Mouse (Mus musculus): ENCODE results near the gene Zfp804a.

DNA sequence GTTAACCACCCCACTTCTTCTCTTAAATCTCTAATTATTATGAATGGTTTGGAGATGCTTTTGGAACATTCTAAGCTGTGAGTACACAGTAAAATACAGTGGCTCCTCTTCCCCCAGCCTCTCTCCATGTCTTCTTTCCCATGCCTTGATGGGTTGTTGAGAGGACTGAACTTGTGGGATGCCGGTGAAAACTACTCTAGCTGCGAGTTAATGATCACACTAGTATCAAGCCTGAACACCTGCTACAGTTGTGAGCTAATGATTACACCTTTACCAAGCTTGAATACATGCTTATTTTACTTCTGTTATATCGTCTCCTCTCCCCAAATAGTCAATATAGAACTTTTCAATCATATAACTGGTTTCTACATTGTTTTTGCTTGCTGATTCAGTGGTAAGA is 23.9 kb downstream of the Zfp804a start:
- TF ChIP-seq CTCF (conservative IDR thresholded peaks at IDR 0.05 in 1 of 2, IDR thresholded peaks at IDR 0.05 in 1 of 2; ENCODE audit: low read depth in 2 of 2, low read length in 2 of 2) (no peak), KAT2A (IDR thresholded peaks at IDR 0.05; ENCODE audit: insufficient replicate concordance, low read length) (no peak), PAX5 (IDR thresholded peaks at IDR 0.05; ENCODE audit: low read length) (no peak), SIN3A (IDR thresholded peaks at IDR 0.05; ENCODE audit: low read length) (no peak), RCOR1 (conservative IDR thresholded peaks at IDR 0.05; ENCODE audit: low read depth, low read length) (no peak), POLR2A (IDR thresholded peaks at IDR 0.05; ENCODE audit: low read depth, low read length) (no peak), ZKSCAN1 (IDR thresholded peaks at IDR 0.05; ENCODE audit: borderline replicate concordance, low read depth, low read length) (no peak), MAFK (IDR thresholded peaks at IDR 0.05; ENCODE audit: insufficient replicate concordance, low read length) (no peak), CHD2 (IDR thresholded peaks at IDR 0.05; ENCODE audit: low read length) (no peak), BHLHE40 (IDR thresholded peaks at IDR 0.05; ENCODE audit: low read depth, low read length) (no peak), EP300 (IDR thresholded peaks at IDR 0.05; ENCODE audit: low read length) (no peak), TCF12 (IDR thresholded peaks at IDR 0.05; ENCODE audit: low read depth, low read length) (no peak), MEF2A (IDR thresholded peaks at IDR 0.05; ENCODE audit: borderline replicate concordance, low read depth, low read length) (no peak)

All from CH12.LX (cell line).